Mouse (Mus musculus): Measurements from ENCODE around the gene 4933406M09Rik. TPM values are rescaled to one million over a fixed set of nuclear protein-coding genes. Genes with fewer than 3 reads are reported as not detected.

The 4933406M09Rik gene
- polyA plus RNA-seq, 1 experiment from 2014 or later: not detected

DNA sequence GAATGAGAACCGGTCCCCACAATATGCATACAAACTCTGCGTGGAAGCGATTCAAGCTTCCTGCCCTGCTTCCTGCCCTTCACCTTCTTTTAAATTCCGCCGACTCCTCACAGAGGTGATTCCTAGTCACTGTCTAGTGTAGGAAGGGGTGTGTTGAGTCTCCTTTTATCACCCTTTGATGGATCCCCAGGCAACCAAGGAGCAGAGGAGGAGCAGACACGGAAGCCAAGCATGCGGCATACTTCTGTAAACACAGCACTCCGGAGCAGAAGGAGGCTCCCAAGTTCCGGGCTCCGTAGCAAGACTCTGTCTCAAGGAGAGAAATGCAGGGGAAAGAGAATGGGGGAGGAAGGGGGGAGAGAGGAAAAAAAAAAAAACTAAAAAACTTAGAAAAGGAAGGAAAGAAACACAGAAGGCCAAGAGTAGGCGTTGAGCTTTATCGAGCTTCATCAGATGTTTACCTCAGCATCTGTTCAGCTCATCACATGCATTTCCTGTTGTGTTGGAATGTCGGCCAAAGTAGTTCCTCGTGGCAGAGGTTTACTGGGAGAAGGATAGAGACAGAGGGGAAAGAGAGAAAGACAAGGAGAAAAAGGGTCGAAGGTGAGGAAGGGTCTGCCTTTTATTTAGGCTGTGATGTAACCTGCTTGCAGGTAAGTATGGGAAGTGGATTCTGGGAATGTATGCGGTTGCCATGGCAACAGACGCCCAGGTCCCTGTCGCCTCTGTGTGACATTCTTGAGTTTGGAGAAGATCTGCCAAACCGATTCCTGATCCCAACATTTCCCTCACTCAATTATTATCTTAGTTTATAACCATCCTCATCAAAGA lies 3.7 kb upstream of the 4933406M09Rik start:
- WGBS: 12% methylated on average over 19 of the region's 19 CpGs
- ATAC-seq (ENCODE audit: low FRiP score): no peak
- peak overlapping the region; percentile 32 for H3K4me3 ChIP-seq (replicated peaks)
- peak overlapping the region; percentile 61 for H3K4me2 ChIP-seq
- H3K9me3 ChIP-seq (replicated peaks): no peaks in the 10 kb centered on the region
- H3K27me3 ChIP-seq (replicated peaks): 0 out of 2 replicates have a peak, but pooled peaks cover 5% of the 10 kb centered on the region
- no peaks in the 10 kb centered on the region for H3K36me3 ChIP-seq
- H3K27ac ChIP-seq (replicated peaks): no peak overlapping the region
- peak overlapping the region; percentile 17; the same call in 1 of the 2 replicates for H3K9ac ChIP-seq (replicated peaks)
- peaks cover 10% of the 10 kb centered on the region for H3K4me1 ChIP-seq

DNA sequence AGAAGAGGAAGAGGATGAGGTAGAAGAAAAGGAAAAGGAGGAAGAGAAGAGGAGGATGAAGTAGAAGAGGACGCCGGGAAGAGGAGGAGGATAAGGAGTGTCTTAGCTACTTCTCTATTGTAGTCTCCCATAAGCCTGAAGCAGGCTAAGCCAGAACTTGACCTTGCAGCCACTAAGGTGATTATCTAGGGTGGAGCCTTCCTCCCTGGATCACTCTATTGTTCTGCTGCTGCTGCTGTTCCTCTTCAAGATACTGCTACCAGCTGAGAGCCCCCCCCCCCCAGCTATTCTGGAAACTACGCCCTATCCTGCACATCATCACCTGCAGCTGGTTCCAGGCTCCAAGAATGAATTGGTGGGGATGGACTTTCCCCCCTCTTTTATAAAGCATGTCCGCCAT lies 1.2 kb upstream of the 4933406M09Rik start:
- H3K27ac ChIP-seq (replicated peaks): no peak overlapping the region
- 87% methylated on average over 4 of the region's 4 CpGs for WGBS
- no peak for ATAC-seq (ENCODE audit: low FRiP score)
- no peaks in the 10 kb centered on the region for H3K9me3 ChIP-seq (replicated peaks)
- H3K27me3 ChIP-seq (replicated peaks): 0 out of 2 replicates have a peak, but pooled peaks cover 5% of the 10 kb centered on the region
- no peaks in the 10 kb centered on the region for H3K36me3 ChIP-seq
- H3K9ac ChIP-seq (replicated peaks): no peak overlapping the region
- peaks cover 10% of the 10 kb centered on the region for H3K4me1 ChIP-seq
- no peak overlapping the region for H3K4me3 ChIP-seq (replicated peaks)
- no peak overlapping the region for H3K4me2 ChIP-seq

DNA sequence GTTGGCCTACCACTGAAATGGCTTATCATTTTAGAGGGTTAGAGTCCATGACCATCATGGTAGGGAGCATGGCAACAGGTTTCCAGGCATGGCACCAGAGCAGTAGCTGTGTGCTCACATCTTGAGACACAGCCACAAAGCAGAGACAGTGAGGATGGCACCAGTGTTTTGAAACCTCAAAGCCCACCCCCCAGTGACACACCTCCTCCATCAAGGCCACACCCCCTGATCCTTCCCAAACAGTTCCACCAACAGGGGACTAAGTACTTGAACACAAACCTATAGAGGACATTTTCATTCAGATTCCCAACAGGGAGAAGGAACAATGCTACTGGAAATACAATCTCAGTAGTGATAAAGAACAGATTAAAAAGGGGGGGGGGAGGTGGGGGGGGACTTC lies 564 bp upstream of the 4933406M09Rik start:
- Histone ChIP-seq H3K4me1 (peaks cover 10% of the 10 kb centered on the region), H3K27me3 (replicated peaks) (0 out of 2 replicates have a peak, but pooled peaks cover 5% of the 10 kb centered on the region), H3K36me3 (no peaks in the 10 kb centered on the region), H3K27ac (replicated peaks) (no peak overlapping the region), H3K9ac (replicated peaks) (no peak overlapping the region), H3K4me3 (replicated peaks) (no peak overlapping the region), H3K9me3 (replicated peaks) (no peaks in the 10 kb centered on the region), H3K4me2 (no peak overlapping the region)
- ATAC-seq (ENCODE audit: low FRiP score): no peak

DNA sequence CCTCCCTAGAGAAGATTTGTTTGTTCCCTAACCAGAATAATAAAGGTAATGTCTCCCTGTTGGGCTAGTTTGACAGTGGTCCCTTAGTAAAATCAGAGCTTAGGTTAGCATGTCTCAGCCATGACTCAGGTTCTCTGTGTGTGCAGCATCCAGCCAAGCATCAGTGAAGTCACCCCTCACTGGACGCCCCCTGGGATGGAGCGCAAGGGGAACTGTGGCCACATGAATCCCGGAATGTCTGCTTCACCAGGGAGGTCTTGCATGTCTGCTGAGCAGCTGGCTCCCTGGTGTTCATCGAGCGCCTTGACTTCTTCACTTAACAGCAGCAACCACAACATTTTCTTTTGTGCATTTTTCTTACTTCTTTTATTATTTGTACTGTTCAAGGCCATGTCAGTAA lies 8.1 kb downstream of the 4933406M09Rik start:
- H3K4me1 ChIP-seq: no peaks in the 10 kb centered on the region
- 58% methylated on average over 5 of the region's 5 CpGs for WGBS
- H3K9me3 ChIP-seq (replicated peaks): no peaks in the 10 kb centered on the region
- no peaks in the 10 kb centered on the region for H3K27me3 ChIP-seq (replicated peaks)
- no peak overlapping the region for H3K4me3 ChIP-seq (replicated peaks)
- H3K4me2 ChIP-seq: no peak overlapping the region
- H3K27ac ChIP-seq (replicated peaks): no peak overlapping the region
- H3K36me3 ChIP-seq: no peaks in the 10 kb centered on the region
- ATAC-seq (ENCODE audit: low FRiP score): no peak
- no peak overlapping the region for H3K9ac ChIP-seq (replicated peaks)

DNA sequence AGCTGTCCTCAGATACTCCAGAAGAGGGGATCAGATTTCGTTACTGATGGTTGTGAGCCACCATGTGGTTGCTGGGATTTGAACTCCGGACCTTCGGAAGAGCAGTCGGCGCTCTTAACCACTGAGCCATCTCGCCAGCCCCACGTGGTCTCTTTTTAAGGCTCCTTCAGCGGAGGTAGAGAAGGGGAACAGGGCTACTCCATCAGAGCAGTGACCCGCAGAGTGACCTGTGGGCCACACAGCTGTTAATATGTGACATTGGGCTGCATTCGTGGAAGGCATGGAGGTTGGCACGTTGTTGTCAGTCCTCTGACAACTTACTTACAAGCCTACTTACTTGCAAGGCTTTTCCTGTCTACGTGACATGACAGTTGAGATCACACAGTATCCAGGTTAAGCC lies 12.5 kb downstream of the 4933406M09Rik start:
- no peaks in the 10 kb centered on the region for H3K27me3 ChIP-seq (replicated peaks)
- H3K27ac ChIP-seq (replicated peaks): no peak overlapping the region
- no peak for ATAC-seq (ENCODE audit: low FRiP score)
- H3K9me3 ChIP-seq (replicated peaks): 0 out of 2 replicates have a peak, but pooled peaks cover 3% of the 10 kb centered on the region
- no peak overlapping the region for H3K4me2 ChIP-seq
- no peaks in the 10 kb centered on the region for H3K36me3 ChIP-seq
- H3K9ac ChIP-seq (replicated peaks): no peak overlapping the region
- 92% methylated on average over 12 of the region's 12 CpGs for WGBS
- no peak overlapping the region for H3K4me3 ChIP-seq (replicated peaks)
- no peaks in the 10 kb centered on the region for H3K4me1 ChIP-seq

DNA sequence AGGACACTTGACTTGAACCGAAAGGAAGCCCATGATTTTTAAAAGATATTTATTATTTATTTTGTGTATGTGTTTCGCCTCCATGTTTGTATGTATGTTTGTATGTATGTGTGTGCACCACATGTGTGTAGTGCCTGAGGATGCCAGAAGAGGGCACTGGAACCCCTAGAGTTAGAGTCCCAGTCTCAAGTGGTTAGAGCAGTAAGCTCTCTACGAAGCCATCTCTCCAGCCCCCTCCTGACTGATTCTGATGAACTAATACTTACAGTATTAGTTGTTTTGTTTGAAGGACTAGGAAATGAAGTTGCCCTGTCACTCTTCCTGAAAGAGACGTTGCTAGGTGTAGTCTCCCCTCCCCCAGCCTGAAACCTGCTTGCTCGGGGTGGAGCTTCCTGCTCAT lies 14.0 kb downstream of the 4933406M09Rik start:
- H3K9me3 ChIP-seq (replicated peaks): 0 out of 2 replicates have a peak, but pooled peaks cover 3% of the 10 kb centered on the region
- no peak for ATAC-seq (ENCODE audit: low FRiP score)
- no peak overlapping the region for H3K4me3 ChIP-seq (replicated peaks)
- H3K4me2 ChIP-seq: no peak overlapping the region
- no peaks in the 10 kb centered on the region for H3K36me3 ChIP-seq
- no peaks in the 10 kb centered on the region for H3K27me3 ChIP-seq (replicated peaks)
- no peak overlapping the region for H3K27ac ChIP-seq (replicated peaks)
- no peak overlapping the region for H3K9ac ChIP-seq (replicated peaks)
- H3K4me1 ChIP-seq: no peaks in the 10 kb centered on the region
- WGBS: 57% methylated on average over 5 of the region's 5 CpGs

DNA sequence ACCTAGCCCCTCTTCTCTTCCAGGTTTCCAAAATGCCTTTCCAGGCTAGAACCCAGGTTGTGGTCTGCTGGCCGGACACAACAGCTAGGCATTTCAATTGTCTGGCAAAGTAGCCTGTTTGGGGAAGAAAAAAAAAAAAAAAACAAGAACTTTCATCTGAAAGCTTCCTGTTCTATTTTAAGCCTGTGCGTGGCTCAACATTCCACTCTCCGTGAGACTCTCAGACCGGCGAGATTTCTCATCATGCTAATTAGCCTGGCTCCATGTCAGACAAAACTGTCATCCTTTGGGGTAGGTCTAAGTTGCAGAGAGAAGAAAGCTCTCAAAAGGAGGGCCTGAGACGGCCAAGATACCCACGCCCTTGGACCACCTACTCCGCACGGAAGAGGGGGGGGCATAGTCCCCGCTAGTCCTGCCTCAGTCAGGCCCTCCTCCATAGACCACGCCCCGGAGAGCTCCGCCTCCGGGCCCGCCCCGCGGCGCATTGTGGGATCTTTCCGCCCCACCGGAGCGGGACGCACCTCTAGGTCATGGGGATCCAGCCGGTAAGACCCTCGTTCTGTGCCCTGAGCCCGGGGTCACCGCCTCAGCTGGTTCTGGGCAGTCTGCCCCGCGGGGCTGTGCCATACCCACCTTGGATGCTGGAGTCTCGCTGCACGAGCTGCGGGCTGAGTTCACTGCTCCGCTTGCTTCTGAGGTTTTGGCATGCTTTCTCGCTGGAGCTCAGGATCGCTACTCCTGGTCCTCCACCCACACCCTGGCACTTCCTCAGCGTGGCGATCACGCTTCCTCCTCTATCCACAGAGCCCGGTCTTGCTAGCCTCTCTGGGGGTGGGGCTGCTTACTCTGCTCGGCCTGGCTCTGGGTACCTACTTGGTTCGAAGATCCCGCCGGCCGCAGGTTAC lies 20.0 kb downstream of the 4933406M09Rik start, which contains the start of gene Cyb5r1:
Cyb5r1 (plus strand) TSS at position 51 of the 905 bp plus-strand sequence.
- Histone ChIP-seq H3K27ac (replicated peaks) (peak within 1 kb of the TSS; percentile 37; the same call in 1 of the 2 replicates), H3K27me3 (replicated peaks) (no peaks in the 10 kb centered on the region), H3K9me3 (replicated peaks) (no peaks in the 10 kb centered on the region), H3K9ac (replicated peaks) (peak within 1 kb of the TSS; percentile 68), H3K4me2 (peak within 1 kb of the TSS; percentile 97), H3K4me1 (peaks cover 10% of the 10 kb centered on the region), H3K36me3 (peaks cover 9% of the 10 kb centered on the region), H3K4me3 (replicated peaks) (peak within 1 kb of the TSS; percentile 79)
- ATAC-seq (ENCODE audit: low FRiP score): peak; percentile 94
- WGBS: under 1% methylated on average over 43 of the region's 43 CpGs

DNA sequence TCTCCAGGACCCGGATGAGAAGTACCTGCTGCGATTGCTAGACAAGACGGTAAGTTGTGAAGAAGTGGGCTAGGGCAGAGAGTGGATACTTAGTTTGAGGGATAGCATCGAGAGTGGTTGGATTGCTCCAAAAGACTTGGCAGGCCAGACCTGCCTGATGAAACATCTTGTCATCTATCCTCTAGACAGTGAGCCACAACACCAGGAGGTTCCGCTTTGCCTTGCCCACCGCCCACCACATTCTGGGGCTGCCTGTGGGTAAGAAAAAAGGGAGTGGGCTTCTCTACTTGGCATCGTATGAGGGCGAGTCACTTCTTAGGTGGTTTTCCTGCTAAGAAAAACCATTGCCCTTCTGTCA lies 20.7 kb downstream of the 4933406M09Rik start:
- 33% methylated on average over 8 of the region's 8 CpGs for WGBS
- Histone ChIP-seq H3K4me3 (replicated peaks) (peak overlapping the region; percentile 79), H3K4me2 (peak overlapping the region; percentile 97), H3K36me3 (peaks cover 9% of the 10 kb centered on the region), H3K9me3 (replicated peaks) (no peaks in the 10 kb centered on the region), H3K9ac (replicated peaks) (peak overlapping the region; percentile 68), H3K27me3 (replicated peaks) (no peaks in the 10 kb centered on the region), H3K4me1 (peaks cover 10% of the 10 kb centered on the region), H3K27ac (replicated peaks) (no peak overlapping the region)
- ATAC-seq (ENCODE audit: low FRiP score): 0 out of 2 replicates have a peak, but pooled peaks have one; percentile 38

DNA sequence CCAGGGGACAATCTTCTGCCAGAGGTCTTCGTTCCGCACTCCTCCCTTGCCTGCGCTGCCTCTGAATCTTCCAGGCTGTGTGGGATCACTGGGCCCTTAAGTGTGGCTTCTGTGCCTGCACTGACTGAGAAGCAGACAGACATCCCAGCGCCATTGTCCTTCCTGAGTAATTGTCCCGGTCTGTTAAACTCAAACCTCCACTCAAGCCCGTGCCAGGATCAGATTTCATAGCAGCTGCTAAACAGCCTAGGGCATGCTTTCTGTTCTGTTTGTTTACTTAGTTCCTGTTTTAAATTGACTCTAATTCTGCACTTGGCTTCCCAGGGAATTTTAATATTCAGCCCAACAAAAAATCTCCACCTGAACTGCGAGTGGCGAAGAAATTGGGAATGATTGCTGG lies 22.3 kb downstream of the 4933406M09Rik start:
- H3K4me2 ChIP-seq: no peak overlapping the region
- H3K9ac ChIP-seq (replicated peaks): no peak overlapping the region
- WGBS: 72% methylated on average over 8 of the region's 8 CpGs
- no peaks in the 10 kb centered on the region for H3K27me3 ChIP-seq (replicated peaks)
- no peak overlapping the region for H3K27ac ChIP-seq (replicated peaks)
- no peak for ATAC-seq (ENCODE audit: low FRiP score)
- peaks cover 10% of the 10 kb centered on the region for H3K4me1 ChIP-seq
- H3K4me3 ChIP-seq (replicated peaks): no peak overlapping the region
- peaks cover 9% of the 10 kb centered on the region for H3K36me3 ChIP-seq
- H3K9me3 ChIP-seq (replicated peaks): no peaks in the 10 kb centered on the region

DNA sequence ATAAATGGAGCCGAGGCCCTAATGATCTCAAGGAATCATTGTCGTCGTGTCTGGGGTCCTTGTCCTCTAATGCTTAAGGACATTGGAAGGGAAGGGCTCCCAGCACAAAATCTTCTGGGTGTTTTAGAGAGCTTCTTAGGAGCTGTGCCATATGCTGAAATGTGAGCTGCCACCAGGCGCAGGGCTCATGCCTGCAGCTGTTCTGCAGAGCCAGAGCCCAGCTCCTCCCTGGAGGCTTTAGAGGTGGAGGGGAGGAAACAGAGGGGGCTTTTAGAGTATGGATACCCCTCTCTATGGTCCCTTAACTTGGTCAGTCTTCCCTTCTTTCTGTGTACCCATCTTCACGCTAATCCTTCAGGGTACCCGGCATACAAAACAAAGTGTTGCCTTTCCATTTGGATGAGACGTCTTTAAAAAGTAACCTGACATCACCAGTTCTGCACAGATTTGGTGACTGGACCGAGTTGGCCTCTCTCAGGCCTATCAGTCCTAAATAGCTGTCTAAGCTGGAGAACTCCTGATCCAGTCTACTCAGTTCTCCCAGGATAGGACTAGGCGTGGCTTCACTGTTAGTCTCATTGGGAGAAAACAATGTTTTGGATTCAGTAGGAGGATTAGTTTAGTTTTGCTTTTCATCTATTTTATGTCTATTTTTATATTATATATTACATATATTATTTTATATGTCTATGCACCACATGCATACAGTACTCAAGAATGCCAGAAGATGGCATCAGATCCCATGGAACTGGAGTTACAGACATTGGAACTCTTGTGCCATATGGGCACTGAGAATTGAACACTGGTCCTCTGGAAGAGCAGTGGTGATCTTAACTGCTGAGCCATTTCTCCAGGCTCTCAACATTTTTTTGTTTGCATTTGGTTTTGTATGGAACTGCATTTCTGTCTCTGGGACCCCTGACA lies 26.2 kb downstream of the 4933406M09Rik start:
- no peak for ATAC-seq (ENCODE audit: low FRiP score)
- WGBS: 96% methylated on average over 9 of the region's 9 CpGs

DNA sequence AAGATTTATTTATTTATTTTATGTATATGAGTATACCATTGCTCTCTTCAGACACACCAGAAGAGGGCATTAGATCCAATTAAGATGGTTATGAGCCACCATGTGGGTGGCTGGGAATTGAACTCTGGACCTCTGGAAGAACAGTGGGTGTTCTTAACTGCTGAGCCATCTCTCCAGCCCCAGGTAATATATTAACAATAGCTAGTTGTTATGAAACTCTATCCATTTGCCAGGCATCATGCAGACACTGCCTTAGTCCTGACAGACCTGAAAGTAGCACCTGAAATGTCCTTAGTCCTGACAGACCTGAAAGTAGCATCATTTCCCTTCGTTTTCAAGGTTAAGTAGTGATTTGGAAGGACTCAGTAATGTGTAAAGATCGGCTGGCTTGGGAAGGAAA lies 28.3 kb downstream of the 4933406M09Rik start:
- Histone ChIP-seq H3K9ac (replicated peaks) (no peak overlapping the region), H3K27ac (replicated peaks) (0 out of 2 replicates have a peak overlapping the region, but pooled peaks have one; percentile 96)
- 47% methylated on average over 2 of the region's 2 CpGs for WGBS

More for the DNA sequence above, 26.2 kb downstream of the 4933406M09Rik start:
- peaks cover 20% of the 10 kb centered on the region for H3K4me1 ChIP-seq
- peaks cover 9% of the 10 kb centered on the region for H3K36me3 ChIP-seq
- H3K4me3 ChIP-seq (replicated peaks): no peak overlapping the region
- no peak overlapping the region for H3K9ac ChIP-seq (replicated peaks)
- no peaks in the 10 kb centered on the region for H3K27me3 ChIP-seq (replicated peaks)
- no peak overlapping the region for H3K27ac ChIP-seq (replicated peaks)
- H3K9me3 ChIP-seq (replicated peaks): no peaks in the 10 kb centered on the region
- no peak overlapping the region for H3K4me2 ChIP-seq

More for the DNA sequence above, 28.3 kb downstream of the 4933406M09Rik start:
- no peak for ATAC-seq (ENCODE audit: low FRiP score)
- Histone ChIP-seq H3K4me3 (replicated peaks) (no peak overlapping the region), H3K36me3 (peaks cover 7% of the 10 kb centered on the region), H3K27me3 (replicated peaks) (no peaks in the 10 kb centered on the region), H3K9me3 (replicated peaks) (no peaks in the 10 kb centered on the region), H3K4me1 (peaks cover 38% of the 10 kb centered on the region), H3K4me2 (no peak overlapping the region)

Measured in neural tube, embryonic 15.5 days (tissue).